Mouse (Mus musculus) stomach, postnatal 0 days (tissue): ENCODE data around the gene Hs3st5.

ENCODE experiments used
- CTCF ChIP-seq: IDR thresholded peaks from 2 replicates; pipeline ENCODE4 v1.5.1; 2016; ENCODE audit warnings: antibody characterized with exemption, low read depth, mild to moderate bottlenecking, moderate library complexity
- EP300 ChIP-seq: optimal IDR thresholded peaks from 2 replicates; pipeline ENCODE3; 2016; ENCODE audit warnings: antibody characterized with exemption

- TF ChIP-seq CTCF (no peak), EP300 (no peak)
These were observed 31.8 kb upstream of the Hs3st5 start for GRCm38 (mm10) chr10:36474834-36475233.
